Mouse (Mus musculus) bone marrow macrophage, adult 2 months (primary cell): ENCODE measurements around the gene AU022252.

Source experiments
- CTCF ChIP-seq: IDR thresholded peaks from 2 replicates; pipeline ENCODE4 v1.5.1; 2012; ENCODE audit warnings: low read depth, mild to moderate bottlenecking, low read length, moderate library complexity
- POLR2A ChIP-seq: IDR thresholded peaks from 2 replicates; pipeline ENCODE4 v1.6.1; 2012; ENCODE audit warnings: mild to moderate bottlenecking, low read depth, low read length, borderline replicate concordance

- TF ChIP-seq POLR2A = no peak
- no peak for TF ChIP-seq CTCF
Observed at GRCm38 (mm10) chr4:119165916-119166315, 66.6 kb downstream of the AU022252 start.
